Mouse (Mus musculus): ENCODE results near the gene Slc9a2.
"Not testable (repeated sequence)": the region's sequence is repeated elsewhere in the genome, so short reads cannot be mapped to it uniquely, and the experiment has no call there.

The Slc9a2 gene

GRCm38 (mm10) chr1:40680067-40680867, at the start of gene Slc9a2:
Gene Slc9a2, plus strand, starts transcription at chr1:40680574.
- no peak for DNase-seq (ENCODE audit: low spot score in 2 of 2)

GRCm38 (mm10) chr1:40632407-40633062, 47.8 kb upstream of the Slc9a2 start:
- no peak for DNase-seq (ENCODE audit: low spot score in 2 of 2)

GRCm38 (mm10) chr1:40634608-40635007, 45.8 kb upstream of the Slc9a2 start:
- no peak for DNase-seq (ENCODE audit: low spot score in 2 of 2)

- no peak for DNase-seq (ENCODE audit: low spot score in 2 of 2)
Measured at GRCm38 (mm10) chr1:40648234-40648633, 32.1 kb upstream of the Slc9a2 start.

GRCm38 (mm10) chr1:40650803-40651497, 29.4 kb upstream of the Slc9a2 start:
- no peak for DNase-seq (ENCODE audit: low spot score in 2 of 2)

- DNase-seq (ENCODE audit: low spot score in 2 of 2), result no peak
Measured at GRCm38 (mm10) chr1:40657035-40657434, 23.3 kb upstream of the Slc9a2 start.

GRCm38 (mm10) chr1:40657978-40658496, 22.3 kb upstream of the Slc9a2 start:
- DNase-seq (ENCODE audit: low spot score in 2 of 2), result peak; percentile 32 to 58

GRCm38 (mm10) chr1:40659017-40659416, 21.4 kb upstream of the Slc9a2 start:
- no peak for DNase-seq (ENCODE audit: low spot score in 2 of 2)

- DNase-seq (ENCODE audit: low spot score in 2 of 2), result no peak
Measured at GRCm38 (mm10) chr1:40659496-40659895, 20.9 kb upstream of the Slc9a2 start.

- no peak for DNase-seq (ENCODE audit: low spot score in 2 of 2)
Measured at GRCm38 (mm10) chr1:40660838-40661237, 19.5 kb upstream of the Slc9a2 start.

- DNase-seq (ENCODE audit: low spot score in 2 of 2), result no peak
Measured at GRCm38 (mm10) chr1:40665401-40666370, 14.7 kb upstream of the Slc9a2 start.

- DNase-seq (ENCODE audit: low spot score in 2 of 2), result not testable (repeated sequence)
Measured at GRCm38 (mm10) chr1:40667442-40667841, 12.9 kb upstream of the Slc9a2 start.

- DNase-seq (ENCODE audit: low spot score in 2 of 2), result no peak
Measured at GRCm38 (mm10) chr1:40670025-40670424, 10.3 kb upstream of the Slc9a2 start.

GRCm38 (mm10) chr1:40671490-40671889, 8.9 kb upstream of the Slc9a2 start:
- DNase-seq (ENCODE audit: low spot score in 2 of 2), result no peak

- no peak for DNase-seq (ENCODE audit: low spot score in 2 of 2)
Measured at GRCm38 (mm10) chr1:40677306-40677705, 3.1 kb upstream of the Slc9a2 start.

- DNase-seq (ENCODE audit: low spot score in 2 of 2), result peak in 1 of 2 experiments; percentile 16
Measured at GRCm38 (mm10) chr1:40680868-40681698, 709 bp downstream of the Slc9a2 start.

GRCm38 (mm10) chr1:40681699-40682510, 1.5 kb downstream of the Slc9a2 start:
- DNase-seq (ENCODE audit: low spot score in 2 of 2), result no peak

GRCm38 (mm10) chr1:40694296-40694695, 13.9 kb downstream of the Slc9a2 start:
- DNase-seq (ENCODE audit: low spot score in 2 of 2), result no peak

GRCm38 (mm10) chr1:40696436-40696835, 16.1 kb downstream of the Slc9a2 start:
- no peak for DNase-seq (ENCODE audit: low spot score in 2 of 2)

Data from spleen, postnatal 10 days (tissue).